Mouse (Mus musculus): ENCODE results near the gene Dner.

The Dner gene

GRCm38 (mm10) chr1:84325309-84325708 lies 370.7 kb downstream of the Dner start:
- DNase-seq (ENCODE audit: low read depth, low spot score), result no peak

DNA sequence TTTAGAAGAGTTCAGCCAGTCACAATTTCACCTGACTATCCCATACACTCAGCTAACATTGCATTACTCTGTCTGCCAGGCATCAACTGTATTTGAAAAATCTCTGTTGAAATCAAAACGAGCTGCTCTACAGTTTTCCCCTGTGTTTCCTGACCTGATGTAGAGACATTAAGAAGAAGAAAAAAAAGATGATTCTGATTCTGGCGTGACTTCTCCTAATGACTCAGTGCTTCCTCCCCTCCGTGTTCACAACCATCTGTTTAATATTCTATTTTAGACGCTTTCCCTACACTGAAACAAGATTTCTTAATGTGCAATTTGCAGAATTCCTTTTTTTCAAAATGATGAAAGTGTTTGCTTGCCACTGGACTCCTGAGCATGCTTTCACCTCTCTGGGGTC lies 374.7 kb downstream of the Dner start:
- DNase-seq (ENCODE audit: low read depth, low spot score), result no peak

Measured in CD4-positive helper T cell, adult 2 months (primary cell).